Mouse (Mus musculus): ENCODE data around the gene Prnp. TPM values are rescaled to one million over a fixed set of nuclear protein-coding genes. Genes with fewer than 3 reads are reported as not detected.

The Prnp gene
- total RNA-seq, 2 experiments from 2014 or later, result 922 to 985 TPM

- no peak for DNase-seq
Measured at GRCm38 (mm10) chr2:131949767-131950597, 40.3 kb downstream of the Prnp start.

- DNase-seq, result no peak
Measured at GRCm38 (mm10) chr2:131950598-131951095, 40.9 kb downstream of the Prnp start, which contains the start of gene Prnd. Gene Prnd (plus strand): TSS chr2:131950861.

- no peak for DNase-seq
Measured at GRCm38 (mm10) chr2:131952456-131952855, 42.7 kb downstream of the Prnp start.

- no peak for DNase-seq
Measured at GRCm38 (mm10) chr2:131952961-131953538, 43.3 kb downstream of the Prnp start.

GRCm38 (mm10) chr2:131953711-131954110 is 44.0 kb downstream of the Prnp start:
- no peak for DNase-seq

GRCm38 (mm10) chr2:131954835-131955234 is 45.1 kb downstream of the Prnp start:
- no peak for DNase-seq

- DNase-seq, result no peak
Measured at GRCm38 (mm10) chr2:131955264-131955663, 45.5 kb downstream of the Prnp start.

- DNase-seq, result no peak
Measured at GRCm38 (mm10) chr2:131956336-131957256, 46.9 kb downstream of the Prnp start.

- no peak for DNase-seq
Measured at GRCm38 (mm10) chr2:131957731-131958222, 48.0 kb downstream of the Prnp start.

GRCm38 (mm10) chr2:131961671-131962070 is 51.9 kb downstream of the Prnp start:
- no peak for DNase-seq

- no peak for DNase-seq
Measured at GRCm38 (mm10) chr2:131970597-131970996, 60.9 kb downstream of the Prnp start.

- no peak for DNase-seq
Measured at GRCm38 (mm10) chr2:131971098-131971497, 61.4 kb downstream of the Prnp start.

GRCm38 (mm10) chr2:131976663-131977062 is 66.9 kb downstream of the Prnp start:
- DNase-seq, result no peak

- DNase-seq, result no peak
Measured at GRCm38 (mm10) chr2:131980866-131981265, 71.1 kb downstream of the Prnp start.

GRCm38 (mm10) chr2:131982546-131983196 is 72.9 kb downstream of the Prnp start:
- DNase-seq, result no peak

GRCm38 (mm10) chr2:131987950-131988349 is 78.2 kb downstream of the Prnp start:
- no peak for DNase-seq

Other genes starting within 250 kb of the Prnp start
- under 1 TPM; 0.18 to 0.22 TPM for gene Erv3, start 50.2 kb upstream of the Prnp start, total RNA-seq (2021)
- not detected for gene Prn, start within 50 bp of the Prnp start, total RNA-seq (2021)
- under 1 TPM; 0.13 to 0.25 TPM for gene Prnd, start 40.9 kb downstream of the Prnp start, total RNA-seq (2021)
- gene Rassf2, start 120.3 kb downstream of the Prnp start, total RNA-seq (2021), result 10 to 100 TPM; 37.2 to 39.4 TPM
- 10 to 100 TPM; 94.4 to 98.1 TPM for gene Slc23a2, start 235.2 kb downstream of the Prnp start, total RNA-seq (2021)

All from layer of hippocampus, postnatal 36 days (tissue).